Mouse (Mus musculus) ES-Bruce4 (cell line): ENCODE results near the gene Slc34a3.

Source experiments
- CTCF ChIP-seq: IDR thresholded peaks from one replicate; pipeline ENCODE4 v1.8.1; 2011; ENCODE audit warnings: low read depth, low read length
- EP300 ChIP-seq: IDR thresholded peaks from 2 replicates; pipeline ENCODE4 v1.6.1; 2011; ENCODE audit warnings: low read depth, low read length; ENCODE audit not compliant: insufficient read depth

GRCm38 (mm10) chr2:25233421-25233820 lies 743 bp downstream of the Slc34a3 start:
- TF ChIP-seq EP300 (no peak), CTCF (no peak)
